Mouse (Mus musculus): Measurements from ENCODE around the gene Myoz2.

The Myoz2 gene

DNA sequence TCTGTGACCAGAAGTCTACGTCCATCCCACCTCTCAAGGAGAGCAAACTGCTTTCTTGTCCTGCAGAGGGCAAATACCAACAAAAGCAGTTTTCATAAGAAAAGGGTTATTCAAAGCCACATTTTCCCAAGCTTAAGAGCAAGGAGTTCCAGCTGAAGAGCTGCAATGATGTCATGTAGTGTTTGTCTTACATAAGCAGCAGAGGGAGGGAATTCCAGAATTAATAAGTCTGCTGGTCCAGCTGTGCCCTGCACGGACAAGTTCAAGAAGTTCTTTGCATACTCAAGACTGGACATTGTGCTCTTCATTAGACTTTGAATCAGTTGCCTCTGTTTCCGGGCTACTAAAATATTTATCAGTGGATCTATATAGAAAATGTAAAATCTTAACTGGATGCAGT, 33.8 kb downstream of the Myoz2 start:
- DNase-seq: no peak

DNA sequence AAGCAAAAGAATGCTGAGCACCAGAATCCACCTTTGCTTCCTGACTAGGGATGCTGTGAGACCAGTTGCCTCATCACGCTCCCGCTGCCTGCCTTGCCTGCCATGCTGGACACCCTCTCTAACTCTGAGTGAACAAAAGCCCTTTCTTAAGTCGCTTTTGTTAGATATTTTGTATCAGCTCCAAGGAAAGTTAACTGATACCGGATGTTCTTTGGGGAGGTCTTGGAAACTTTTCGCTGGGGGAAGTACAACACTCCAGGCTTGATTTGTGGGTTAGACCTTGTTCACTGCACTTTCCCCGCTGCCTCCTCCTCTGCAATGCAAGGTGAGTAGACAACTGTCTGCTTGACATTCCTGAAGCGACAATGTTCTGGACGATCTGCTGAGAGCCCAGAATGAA, 36.3 kb downstream of the Myoz2 start:
- DNase-seq: no peak

DNA sequence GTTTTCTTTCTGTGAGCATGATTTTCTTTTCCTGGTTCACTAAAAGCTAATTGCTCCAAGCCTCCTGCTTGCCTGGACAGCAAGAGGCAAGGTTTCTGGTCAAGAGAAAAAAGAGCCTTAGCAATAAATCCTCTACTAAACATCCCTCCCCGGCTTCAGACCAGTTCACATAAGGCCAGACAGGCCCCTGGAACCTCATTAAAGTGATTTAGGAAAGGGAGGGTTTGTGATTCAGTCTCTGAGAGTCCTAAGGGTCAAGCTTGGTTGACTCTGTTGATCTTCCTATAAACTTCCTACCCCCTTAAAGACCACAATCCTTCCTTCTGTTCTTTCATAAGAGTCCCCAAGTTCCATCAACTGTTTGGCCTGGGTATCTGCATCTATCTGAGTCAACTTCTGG, 37.8 kb downstream of the Myoz2 start:
- DNase-seq: no peak

DNA sequence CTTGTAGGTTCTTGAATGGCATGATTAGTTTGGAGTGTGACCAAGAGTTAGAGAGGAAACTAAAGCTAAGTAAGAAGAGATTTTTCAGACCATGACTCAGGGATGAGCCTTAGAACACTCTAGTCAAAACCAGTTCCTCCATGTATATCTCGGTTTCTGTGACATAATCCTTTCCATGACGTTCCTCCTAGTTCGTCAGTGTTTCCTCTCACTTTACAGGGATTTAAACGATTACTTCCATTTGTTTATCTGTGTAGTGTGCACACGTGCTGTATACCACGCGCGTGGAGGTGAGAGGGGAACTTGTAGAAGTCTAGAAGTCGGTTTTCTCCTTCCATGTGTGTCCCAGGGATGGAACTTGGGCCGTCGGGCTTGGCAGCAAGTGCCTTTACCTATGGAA, 47.9 kb downstream of the Myoz2 start:
- DNase-seq: no peak

DNA sequence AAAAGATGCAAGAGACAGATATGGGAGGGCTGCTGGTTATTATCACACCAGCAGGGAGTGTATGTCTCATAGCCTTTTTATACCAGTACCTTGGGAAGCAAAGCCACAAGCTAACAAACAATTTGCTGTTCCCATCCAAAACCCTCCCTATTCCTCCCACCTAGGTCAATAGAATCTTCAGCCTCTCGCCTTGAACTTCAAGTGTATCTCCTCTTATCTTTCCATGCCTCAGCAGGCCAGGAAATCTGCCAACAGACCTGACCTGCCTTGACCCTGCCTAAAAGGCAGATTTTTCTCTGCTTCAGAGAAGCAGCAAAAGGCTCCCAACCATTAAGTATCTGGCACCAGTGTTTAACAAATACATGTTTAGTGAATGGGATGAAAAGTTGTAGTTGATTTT, 48.4 kb downstream of the Myoz2 start:
- DNase-seq: no peak

DNA sequence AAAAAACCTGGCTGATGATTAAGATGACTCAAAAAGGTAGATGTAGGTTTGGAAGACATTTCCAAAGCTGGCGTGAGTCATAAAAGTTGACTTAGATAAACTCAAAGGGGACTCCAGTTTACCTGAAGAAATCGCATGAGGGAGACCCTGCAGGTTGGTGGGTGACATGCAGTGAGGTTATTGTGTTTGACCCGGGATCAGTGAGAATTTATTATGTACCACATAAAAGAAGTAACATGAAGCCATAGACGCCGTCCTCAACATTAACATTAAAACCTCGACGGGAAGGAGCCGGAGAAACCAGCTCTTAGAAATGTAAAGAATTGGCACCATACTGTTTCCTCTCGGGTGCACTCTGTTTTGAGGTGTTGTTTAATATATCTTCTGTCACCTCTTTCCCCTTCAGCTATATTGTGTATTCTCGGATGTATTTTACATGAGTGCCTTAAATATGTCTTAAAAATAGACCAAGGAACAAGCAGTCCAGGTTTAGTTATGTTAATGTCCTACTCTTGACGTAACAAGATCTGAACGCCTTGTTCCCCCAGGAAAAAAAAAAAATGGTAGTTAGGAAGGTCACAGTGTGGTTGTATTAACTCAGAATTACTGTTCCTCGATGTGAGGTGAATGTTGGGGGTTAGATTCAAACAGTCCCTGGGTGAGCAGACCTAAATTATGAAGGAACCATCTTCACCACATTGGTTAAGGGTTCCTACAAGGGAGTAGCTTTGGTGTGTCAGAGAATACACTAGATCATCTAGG, 49.5 kb downstream of the Myoz2 start:
- no peak for DNase-seq

DNA sequence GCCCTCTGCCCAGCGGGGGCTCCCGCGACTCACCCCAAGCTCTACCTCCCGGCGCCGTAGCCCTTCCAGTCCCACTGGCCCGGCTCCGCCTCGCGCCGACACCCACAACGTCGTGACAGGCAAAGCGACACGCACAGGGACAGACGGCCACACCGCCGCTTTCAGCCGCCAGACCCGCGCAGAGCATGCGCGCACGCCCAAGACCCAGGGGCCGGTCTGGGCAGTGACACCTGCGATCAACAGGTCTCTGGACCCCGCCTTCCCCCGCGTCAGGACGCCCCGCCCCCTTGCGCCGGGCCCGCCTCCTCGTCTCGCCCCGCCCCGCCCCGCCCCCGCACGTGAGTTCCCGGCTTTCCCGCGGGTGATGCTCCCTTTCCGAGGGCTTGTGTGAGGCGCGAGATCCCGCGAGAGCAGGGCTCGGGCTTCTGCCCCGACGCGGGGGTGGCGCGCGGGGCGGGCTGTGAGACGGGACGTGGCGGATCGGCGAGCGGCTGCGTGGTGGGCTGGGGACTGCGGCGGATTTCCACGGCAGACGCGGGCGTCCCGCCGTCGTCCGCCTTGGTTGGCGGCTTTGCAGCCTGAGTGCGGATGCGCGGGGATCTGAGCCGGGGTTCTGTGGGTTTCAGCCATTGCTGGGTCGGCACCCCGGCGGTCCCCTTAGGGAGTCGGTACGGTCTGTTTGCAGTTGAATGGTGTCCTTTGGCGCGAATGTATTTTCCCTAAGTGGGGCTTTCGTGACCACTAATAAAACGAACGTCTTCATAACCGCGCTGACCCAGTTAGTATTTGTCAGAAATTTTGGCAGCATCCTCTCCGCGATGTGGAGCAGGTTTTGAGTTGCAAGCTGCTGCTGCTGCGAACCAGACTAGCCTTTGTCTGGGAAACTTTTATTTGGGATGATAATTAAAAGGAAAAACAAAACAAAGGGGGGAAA, 50.3 kb downstream of the Myoz2 start, which contains the start of gene Usp53:
TSS of gene Usp53 (minus strand) at position 262 of the 934 bp plus-strand sequence.
- peak; percentile 94 for DNase-seq

DNA sequence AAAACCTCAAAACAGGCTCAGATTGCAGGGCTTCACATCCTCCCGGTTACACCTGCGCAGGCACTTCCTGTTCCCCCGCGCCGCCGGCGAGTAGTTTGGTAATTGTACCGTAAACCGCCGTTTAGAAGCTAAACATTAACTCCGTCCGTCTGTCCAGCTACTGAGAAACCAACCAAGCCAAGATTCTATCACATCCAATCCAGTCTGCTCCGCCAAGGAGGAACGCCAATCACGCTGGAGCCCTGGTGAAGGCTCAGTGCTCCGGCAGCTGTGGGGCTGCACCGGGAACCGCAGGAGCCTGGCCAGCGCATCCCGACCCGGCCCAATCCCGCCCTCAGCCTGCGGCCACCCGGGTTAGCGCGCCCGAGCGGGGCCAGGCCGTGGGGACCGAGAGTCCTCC, 51.0 kb downstream of the Myoz2 start:
- no peak for DNase-seq

DNA sequence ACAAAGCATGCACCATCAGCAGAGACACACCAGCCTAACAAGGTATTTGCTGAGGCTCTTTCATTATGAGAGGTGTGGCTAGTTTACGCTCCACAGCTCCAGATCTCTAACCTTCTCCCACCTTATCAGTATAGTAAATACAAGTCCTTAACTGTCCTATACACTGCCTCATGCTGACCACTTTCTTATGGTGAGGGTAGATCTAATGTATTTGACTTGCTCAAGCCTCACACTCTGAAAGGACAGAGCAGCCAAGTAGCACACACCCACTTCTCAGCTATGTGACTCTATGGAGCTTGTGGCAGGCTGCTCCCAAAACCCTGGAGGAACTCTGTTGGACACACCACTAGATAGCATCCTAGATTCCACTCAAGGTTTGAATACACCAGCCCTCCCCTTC, 58.9 kb downstream of the Myoz2 start:
- no peak for DNase-seq

DNA sequence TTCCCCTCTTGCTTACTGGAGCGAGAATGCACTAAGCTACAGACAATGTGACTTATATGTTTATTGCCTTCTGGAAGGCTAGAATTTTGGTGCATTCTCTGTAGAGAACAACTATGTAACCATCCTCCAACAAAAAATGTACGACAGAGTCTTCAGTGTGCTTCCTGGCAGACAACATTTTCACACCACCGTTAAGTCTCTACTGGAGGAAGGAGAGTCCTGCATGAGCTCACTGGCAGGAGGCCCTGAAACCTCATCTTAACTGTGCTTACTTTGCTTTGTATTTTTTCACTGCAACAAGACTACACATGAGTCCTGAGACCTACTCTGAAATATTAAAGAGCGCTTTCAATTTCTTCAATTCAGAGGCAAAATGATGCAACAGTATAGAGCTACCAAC, 59.5 kb downstream of the Myoz2 start:
- no peak for DNase-seq

DNA sequence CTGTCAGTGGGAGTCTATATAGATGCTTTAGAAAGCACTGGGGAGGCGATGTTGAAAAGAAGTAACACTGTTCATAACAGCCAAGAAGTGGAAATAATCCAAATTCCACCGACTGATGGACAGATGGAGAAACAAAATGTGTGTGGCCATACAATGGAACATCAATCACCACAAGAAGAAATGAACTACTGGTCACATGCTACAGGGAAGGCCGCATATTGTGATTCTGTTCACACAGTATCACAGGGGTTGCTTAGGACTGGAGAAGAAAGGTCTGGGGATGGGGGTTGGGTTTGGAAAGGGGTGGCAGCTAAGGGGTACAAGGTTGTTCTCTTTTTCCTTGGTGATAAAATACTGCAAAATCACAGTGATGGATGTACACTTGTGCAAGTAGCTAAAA, 60.0 kb downstream of the Myoz2 start:
- DNase-seq: no peak

DNA sequence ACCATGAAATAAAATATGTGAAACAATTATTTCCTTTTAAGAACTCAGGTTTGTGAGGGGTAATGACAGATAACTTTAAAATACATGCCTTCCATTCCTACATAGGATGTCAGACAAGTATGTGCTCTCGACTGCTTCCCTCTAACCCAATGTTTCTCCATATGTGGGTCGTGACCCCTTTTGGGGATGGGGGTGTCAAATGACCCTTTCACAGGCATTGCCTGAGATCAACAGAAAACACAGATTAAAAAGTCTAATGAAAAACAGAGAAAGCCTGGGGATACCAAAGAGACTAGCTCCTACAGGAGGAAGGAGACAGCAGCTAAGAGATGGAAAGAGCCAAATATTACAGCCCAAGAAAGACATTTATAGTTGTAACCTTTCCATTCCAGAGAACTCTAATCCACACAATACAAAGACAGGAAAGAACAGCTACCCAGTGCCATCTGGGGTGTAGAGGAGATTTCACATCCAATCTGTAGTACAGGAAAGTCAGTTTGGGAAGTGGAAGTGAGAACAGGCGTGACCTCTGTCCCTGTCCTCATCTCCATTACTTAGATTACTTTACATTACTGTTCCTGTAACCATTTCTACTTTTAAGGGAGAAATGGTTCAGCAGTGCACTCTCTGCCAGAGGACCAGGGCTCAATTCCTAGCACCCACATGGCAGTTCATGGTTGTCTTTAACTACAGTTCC, 62.5 kb downstream of the Myoz2 start:
- no peak for DNase-seq

DNA sequence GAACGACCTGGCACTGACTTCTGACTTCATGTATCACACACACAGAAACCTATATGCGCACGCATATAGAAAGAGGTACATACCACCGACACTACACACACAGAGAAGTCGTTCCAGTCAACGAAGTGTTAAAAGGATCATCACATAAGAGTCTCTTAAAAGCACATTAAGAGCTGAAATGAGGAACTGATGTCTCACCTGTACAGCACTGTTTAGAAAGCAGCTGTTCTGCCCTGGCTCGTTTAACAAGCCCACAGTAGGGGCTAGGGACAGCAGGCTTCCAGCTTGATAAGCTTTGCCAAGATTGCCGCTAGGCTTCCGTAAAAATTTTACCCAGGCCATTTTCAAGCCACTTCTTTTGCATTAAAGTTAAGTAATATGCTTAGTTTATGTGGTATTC, 66.4 kb downstream of the Myoz2 start:
- DNase-seq: no peak

DNA sequence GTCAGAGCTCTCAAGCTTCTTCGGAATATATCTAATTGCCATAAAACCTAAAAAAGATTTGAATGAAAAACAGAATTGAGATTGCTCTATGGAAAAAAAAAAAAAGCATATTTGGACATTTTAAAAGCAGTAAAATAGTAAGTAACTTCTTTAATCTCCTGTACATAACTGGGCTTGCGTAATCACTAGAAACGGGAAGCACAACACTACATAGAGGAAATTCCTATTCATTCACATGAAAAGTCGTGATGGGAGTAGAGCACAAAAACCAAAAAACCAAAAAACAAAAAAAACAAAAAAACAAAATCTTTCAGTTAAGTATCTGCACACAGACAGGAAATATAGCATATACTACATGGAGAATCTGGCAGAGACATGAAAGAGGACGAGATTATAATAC, 70.5 kb downstream of the Myoz2 start:
- DNase-seq: no peak

Data from liver (tissue).